Mouse (Mus musculus) C2C12 (cell line): ENCODE results near the gene Spaca4.

ENCODE experiments used
- CTCF ChIP-seq: IDR thresholded peaks from one replicate; pipeline ENCODE4 v1.5.1; 2011; ENCODE audit not compliant: control insufficient read depth, insufficient read depth, insufficient read length
- FOSL1 ChIP-seq: IDR thresholded peaks from one replicate; pipeline ENCODE4 v1.8.0; 2011; ENCODE audit warnings: mild to moderate bottlenecking, low read length; ENCODE audit not compliant: poor library complexity, insufficient read depth, severe bottlenecking
- MYOD1 ChIP-seq: IDR thresholded peaks from one replicate; pipeline ENCODE4 v1.6.1; 2011; ENCODE audit warnings: low read depth; ENCODE audit not compliant: control insufficient read depth, insufficient read length
- MYOG ChIP-seq: IDR thresholded peaks from one replicate; pipeline ENCODE4 v1.6.1; 2011; ENCODE audit not compliant: control insufficient read depth, insufficient read length; ENCODE audit errors: extremely low read depth

DNA sequence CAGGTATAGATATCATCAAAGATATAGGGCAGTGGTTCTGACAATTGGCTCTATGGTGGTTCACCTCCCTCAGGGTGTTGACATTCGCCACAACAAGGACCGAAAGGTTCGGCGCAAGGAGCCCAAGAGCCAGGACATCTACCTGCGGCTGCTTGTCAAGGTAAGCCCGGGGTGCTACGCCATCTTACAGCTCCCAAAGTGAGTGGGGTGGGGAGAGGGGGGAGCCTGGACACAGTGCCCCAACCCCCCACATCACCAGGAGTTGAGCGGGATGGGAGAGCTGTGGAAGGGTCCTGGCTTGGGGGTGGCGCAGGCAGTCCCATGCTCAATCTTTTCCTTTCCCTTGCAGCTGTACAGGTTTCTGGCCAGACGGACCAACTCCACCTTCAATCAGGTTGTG is 6.4 kb downstream of the Spaca4 start:
- TF ChIP-seq MYOD1 (no peak), CTCF (no peak), FOSL1 (no peak), MYOG (no peak)
